Mouse (Mus musculus) embryonic stem cell, embryonic (primary cell): Measurements from ENCODE around the gene Pgbd5.

Experiments used
- CTCF ChIA-PET, 4 experiments: fragments of 300-600 bp in 2 of 4; fragments of 350-600 bp in 2 of 4; sonication (Branson Sonifier 250); formaldehyde crosslinking; loops; one replicate each; lab custom pipeline; 2022; ENCODE audit warnings: inconsistent platforms in 2 of 4; lab: Charles Lee
- POLR2A ChIA-PET, 4 experiments: fragments of 300-600 bp in 2 of 4; fragments of 350-600 bp in 2 of 4; sonication (Branson Sonifier 250); formaldehyde crosslinking; loops; one replicate each; lab custom pipeline; 2022; ENCODE audit warnings: antibody characterized with exemption in 4 of 4, inconsistent platforms in 1 of 4; lab: Charles Lee

Pgbd5 gene

DNA sequence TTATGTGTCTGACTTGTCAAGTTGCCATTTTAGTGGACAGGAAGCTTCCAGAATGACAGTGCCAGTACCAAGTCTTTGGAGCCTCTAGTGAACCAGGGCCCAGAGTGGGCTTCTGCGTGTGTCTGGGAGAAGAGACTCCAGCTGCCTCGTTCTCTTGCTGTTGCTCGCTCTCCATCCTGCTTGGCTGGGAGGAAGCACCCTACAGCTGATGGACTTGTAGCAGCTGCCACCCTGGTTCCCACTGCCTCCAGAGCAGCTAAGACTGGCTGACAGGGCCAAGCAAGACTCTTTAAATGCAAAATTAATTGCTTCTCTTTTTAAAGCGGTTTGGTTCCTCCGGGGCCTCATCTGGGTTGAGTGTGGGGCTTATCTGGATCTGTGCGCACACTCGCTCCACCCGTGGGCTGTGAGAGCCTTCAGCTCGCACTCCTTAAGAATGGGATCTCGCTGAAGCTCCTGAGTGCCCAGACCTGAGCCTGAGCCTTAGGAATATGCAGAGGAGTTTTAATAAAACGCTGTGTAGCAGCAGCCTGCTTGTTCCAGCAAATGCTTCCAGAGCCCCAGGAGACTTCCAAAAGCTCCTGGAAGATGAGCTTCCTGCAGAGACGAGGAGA lies 118.1 kb downstream of the Pgbd5 start:
- POLR2A ChIA-PET = interaction anchor here in 3 of 4 experiments (0.6 to 1.7 kb wide), 3 partner anchors 15 to 177 kb away, joined by 3 to 5 read pairs (median 4); no protein-coding TSS in a partner anchor

DNA sequence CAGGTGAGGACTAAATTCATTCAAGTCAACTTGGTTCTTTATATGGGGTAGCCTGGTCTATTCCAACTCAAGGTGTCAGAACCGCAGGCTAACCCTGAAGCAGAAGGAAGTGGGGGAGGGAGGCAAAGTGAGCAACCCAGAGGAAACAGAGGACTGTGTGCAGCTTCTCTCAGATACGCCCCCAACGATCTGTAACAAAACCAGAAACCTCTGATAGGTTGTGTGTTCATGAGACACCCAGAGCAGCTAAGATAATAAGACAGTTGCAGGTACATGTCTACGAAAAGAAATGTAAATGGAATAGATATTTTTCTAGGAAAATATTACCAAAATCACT lies 120.2 kb downstream of the Pgbd5 start:
- CTCF ChIA-PET = interaction anchor here in 2 of 4 experiments (0.5 to 0.9 kb wide), 3 partner anchors 30 to 443 kb away, joined by 3 to 7 read pairs (median 3); no protein-coding TSS in a partner anchor
- POLR2A ChIA-PET = interaction anchor here in 1 of 4 experiments (1.1 kb wide), 1 partner anchor 9 kb away, joined by 3 read pairs; no protein-coding TSS in a partner anchor

More for the DNA sequence above, 118.1 kb downstream of the Pgbd5 start:
- CTCF ChIA-PET = interaction anchor here in 1 of 4 experiments (0.6 kb wide), 1 partner anchor 447 kb away, joined by 3 read pairs; no protein-coding TSS in a partner anchor
